Mouse (Mus musculus) layer of hippocampus, adult 2 months (tissue): ENCODE data around the gene Ctsd. TPM values are rescaled to one million over a fixed set of nuclear protein-coding genes. Genes with fewer than 3 reads are reported as not detected.

Source experiments
- DNase-seq, 2 experiments: peaks; one replicate each; pipeline ENCODE4 v3.0.0; 2022; ENCODE audit warnings: low spot score in 2 of 2
- H3K27ac ChIP-seq: fragments of 200-600 bp; 2 replicates; pipeline ENCODE4 v1.8.1; 2022
- H3K4me3 ChIP-seq: fragments of 200-600 bp; 2 replicates; pipeline ENCODE4 v1.8.1; 2022; ENCODE audit warnings: mild to moderate bottlenecking
- CTCF ChIP-seq: fragments of 200-600 bp; conservative IDR thresholded peaks from 2 replicates; pipeline ENCODE4 v1.8.1; 2022; ENCODE audit warnings: antibody characterized with exemption, mild to moderate bottlenecking, moderate library complexity
- total RNA-seq, 2 experiments: library from RNA; stranded (reverse); gene quantifications; 2 replicates each; pipeline ENCODE4 v1.2.3; 2021

Ctsd gene
- total RNA-seq, 2 experiments from 2014 or later = 291 to 297 TPM

GRCm38 (mm10) chr7:142394261-142395190 is 6.7 kb upstream of the Ctsd start:
- Histone ChIP-seq H3K27ac (no peak overlapping the region), H3K4me3 (no peak overlapping the region)
- TF ChIP-seq CTCF = no peak
- no peak for DNase-seq

- Histone ChIP-seq H3K4me3 (no peak overlapping the region), H3K27ac (no peak overlapping the region)
- DNase-seq = no peak
- no peak for TF ChIP-seq CTCF
These were observed 5.4 kb upstream of the Ctsd start for GRCm38 (mm10) chr7:142393191-142393590.

DNA sequence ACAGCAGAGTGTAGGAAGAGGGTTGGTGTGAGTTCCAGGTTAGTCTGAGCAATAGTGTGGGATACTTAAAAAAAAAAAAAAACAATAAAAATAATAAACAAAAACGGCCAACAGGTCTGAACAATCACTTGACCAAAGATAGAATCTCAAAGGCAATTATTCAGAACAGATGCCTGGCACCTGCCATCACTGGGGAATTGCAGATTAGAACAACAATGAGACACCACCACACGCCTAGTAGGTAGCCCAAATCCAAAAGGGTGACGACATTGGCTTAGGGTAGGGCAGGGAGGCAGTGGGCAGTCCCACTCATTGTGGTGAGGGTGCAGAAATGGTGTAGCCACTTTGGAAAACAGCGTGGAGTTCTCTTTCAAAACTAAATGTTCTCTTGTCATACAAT is 3.8 kb upstream of the Ctsd start:
- no peak overlapping the region for H3K4me3 ChIP-seq
- no peak overlapping the region for H3K27ac ChIP-seq
- no peak for TF ChIP-seq CTCF
- DNase-seq = no peak

DNA sequence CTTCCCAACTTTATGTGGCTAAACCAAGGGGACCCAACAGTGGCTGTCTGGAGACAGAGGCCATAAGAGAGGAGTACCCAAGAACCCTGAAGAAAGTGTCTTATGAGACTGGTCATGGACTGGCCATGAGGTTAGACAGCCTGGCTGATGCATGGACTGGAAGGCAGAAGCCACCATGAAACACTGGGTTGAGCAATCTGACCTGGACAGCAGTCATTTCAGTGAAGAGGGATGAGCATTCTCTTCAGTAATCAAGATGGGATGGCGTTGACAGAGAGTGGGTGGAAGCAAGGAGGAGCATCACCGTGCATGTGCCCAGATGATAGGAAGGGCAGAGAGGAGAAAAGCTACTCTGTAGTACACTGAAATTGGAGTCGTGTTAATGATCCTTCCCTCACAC is 3.3 kb upstream of the Ctsd start:
- DNase-seq = no peak
- TF ChIP-seq CTCF = no peak
- H3K4me3 ChIP-seq = no peak overlapping the region
- peak overlapping the region; percentile 14; the same call in 1 of the 2 replicates for H3K27ac ChIP-seq

GRCm38 (mm10) chr7:142389961-142390650 is 2.3 kb upstream of the Ctsd start:
- no peak overlapping the region for H3K4me3 ChIP-seq
- H3K27ac ChIP-seq = no peak overlapping the region
- no peak for DNase-seq
- TF ChIP-seq CTCF = no peak

DNA sequence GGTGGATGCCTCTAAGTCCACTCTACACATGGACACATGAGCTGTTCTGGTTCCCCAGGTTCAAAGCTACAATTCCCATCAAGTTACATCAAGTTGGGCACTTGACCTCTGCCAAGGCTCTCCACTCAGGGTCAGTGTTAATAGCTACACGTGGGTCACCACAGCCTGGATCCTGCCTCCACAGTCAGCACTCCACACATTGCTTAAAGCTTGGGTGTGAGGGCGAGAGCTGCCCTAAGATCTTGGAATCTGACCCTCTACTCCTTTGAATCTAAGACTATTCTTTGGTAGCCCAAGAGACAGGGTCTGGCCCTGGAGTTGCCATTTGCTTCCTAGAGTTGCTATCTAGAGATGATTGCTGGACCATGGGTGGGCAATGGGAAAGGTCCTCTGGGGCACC is 902 bp upstream of the Ctsd start:
- H3K4me3 ChIP-seq = no peak overlapping the region
- no peak for DNase-seq
- no peak for TF ChIP-seq CTCF
- no peak overlapping the region for H3K27ac ChIP-seq

DNA sequence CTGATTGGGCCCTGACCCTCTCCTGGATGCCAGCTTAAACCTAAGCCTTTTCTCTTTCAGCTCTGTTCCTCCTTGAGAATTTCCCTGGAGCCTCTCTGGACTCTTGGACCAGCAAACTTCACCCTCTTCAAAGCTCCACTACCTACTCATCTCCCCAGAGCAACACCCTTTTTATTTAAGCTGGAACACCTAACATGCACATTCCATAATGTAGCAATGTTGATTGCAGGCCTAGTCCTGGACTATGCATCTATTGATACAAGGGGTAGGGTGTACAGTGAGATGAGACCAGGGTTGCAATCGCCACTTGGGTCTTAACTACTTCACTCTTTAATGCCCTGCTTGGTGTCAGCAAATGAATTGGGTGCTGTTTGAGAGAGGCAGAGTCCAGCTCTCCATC is 360 bp upstream of the Ctsd start:
- no peak for TF ChIP-seq CTCF
- Histone ChIP-seq H3K27ac (peak overlapping the region; percentile 94), H3K4me3 (peak overlapping the region; percentile 100)
- DNase-seq = no peak

DNA sequence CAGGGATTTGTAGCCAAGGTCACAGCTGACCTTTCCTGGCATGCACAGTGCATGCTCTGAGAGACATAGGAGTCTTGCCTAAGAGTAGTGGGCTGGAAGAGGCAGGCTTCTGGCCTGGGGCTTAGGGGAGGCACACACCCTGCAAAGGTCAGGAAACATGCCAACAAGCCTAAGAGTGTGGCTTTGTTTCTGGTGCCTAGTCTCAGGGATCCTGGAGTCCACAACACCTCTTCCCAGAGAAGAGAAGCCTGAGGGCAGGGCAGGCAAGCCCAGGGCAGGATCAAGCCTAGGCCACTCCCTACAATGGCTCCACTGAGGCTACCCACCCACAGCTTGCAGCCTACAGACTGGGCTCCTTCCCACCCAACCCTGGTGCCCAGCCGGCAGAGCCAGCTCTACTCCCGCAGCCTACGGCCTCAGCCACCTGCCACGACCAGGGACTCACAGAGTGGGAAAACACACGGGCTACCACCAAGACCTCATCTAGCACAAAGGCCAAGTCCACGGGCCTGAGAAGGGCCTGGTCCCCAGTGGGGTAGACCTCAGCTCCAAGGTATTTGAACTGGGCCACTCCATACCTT is 1.1 kb downstream of the Ctsd start:
- Histone ChIP-seq H3K27ac (peak overlapping the region; percentile 94), H3K4me3 (peak overlapping the region; percentile 100)
- no peak for TF ChIP-seq CTCF
- no peak for DNase-seq

GRCm38 (mm10) chr7:142385742-142386403 is 2.0 kb downstream of the Ctsd start:
- no peak for TF ChIP-seq CTCF
- no peak for DNase-seq
- Histone ChIP-seq H3K27ac (no peak overlapping the region), H3K4me3 (peak overlapping the region; percentile 100)

- H3K27ac ChIP-seq = no peak overlapping the region
- H3K4me3 ChIP-seq = no peak overlapping the region
- no peak for TF ChIP-seq CTCF
- no peak for DNase-seq
These were observed 3.5 kb downstream of the Ctsd start for GRCm38 (mm10) chr7:142384306-142384705.

GRCm38 (mm10) chr7:142382567-142382966 is 5.3 kb downstream of the Ctsd start, which contains the start of gene Gm49369:
Gm49369 (minus strand) TSS chr7:142382667.
- H3K4me3 ChIP-seq = no peak within 1 kb of the TSS
- no peak for TF ChIP-seq CTCF
- DNase-seq = no peak
- no peak within 1 kb of the TSS for H3K27ac ChIP-seq

DNA sequence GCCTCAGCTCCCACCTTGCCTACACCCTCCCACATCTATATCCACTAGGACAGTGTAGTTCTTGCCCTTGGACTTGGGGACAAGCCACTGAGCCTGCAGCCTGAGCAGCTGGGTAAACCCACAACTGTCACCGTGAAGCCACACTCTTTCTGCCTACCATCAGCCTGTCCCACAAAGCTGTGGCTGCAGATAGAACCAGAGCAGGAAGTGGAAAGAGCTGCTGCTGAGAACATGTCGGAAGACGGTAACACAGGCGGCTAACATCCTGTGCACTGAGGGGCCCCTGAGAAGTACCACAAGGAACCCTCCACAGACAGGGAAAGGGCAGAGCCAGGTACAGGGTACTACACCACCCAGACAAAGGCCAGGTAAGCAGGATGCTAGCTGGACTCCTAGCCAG is 6.7 kb downstream of the Ctsd start:
- Histone ChIP-seq H3K4me3 (no peak overlapping the region), H3K27ac (no peak overlapping the region)
- DNase-seq = no peak
- no peak for TF ChIP-seq CTCF

DNA sequence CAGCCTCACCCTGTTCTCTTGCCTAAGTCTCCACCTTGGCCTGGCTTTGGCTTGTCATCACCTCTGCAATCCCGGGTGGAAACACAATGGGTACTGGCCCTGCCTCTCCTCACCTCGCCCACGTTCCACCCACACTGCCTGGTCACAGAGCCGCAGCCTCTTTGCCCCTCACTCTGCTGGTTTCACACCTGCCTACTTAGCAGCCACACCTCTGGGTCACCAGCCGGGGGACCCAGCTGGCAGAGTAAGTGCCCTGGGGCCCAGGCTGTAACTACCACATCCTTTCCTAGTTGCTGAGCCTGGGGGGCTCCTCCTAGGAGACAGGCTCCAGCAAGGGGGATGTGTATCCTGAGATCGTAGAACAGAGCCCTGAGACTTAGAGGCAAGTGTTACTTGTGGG is 8.7 kb downstream of the Ctsd start:
- no peak for DNase-seq
- H3K4me3 ChIP-seq = no peak overlapping the region
- H3K27ac ChIP-seq = no peak overlapping the region
- TF ChIP-seq CTCF = no peak
